Mouse (Mus musculus) forebrain, embryonic 14.5 days (tissue): ENCODE results near the gene Cemip. TPM values are rescaled to one million over a fixed set of nuclear protein-coding genes. Genes with fewer than 3 reads are reported as not detected.
A peak's percentile ranks its signal among the peaks of the same experiment; 100 is the strongest.

Experiments
- ATAC-seq: fragments of 200-750 bp; cut with Nextera tagmentation; 2 replicates; pipeline ENCODE4 v1.8.0; 2017; ENCODE audit warnings: mild to moderate bottlenecking, moderate library complexity
- DNase-seq: peaks from one replicate; pipeline ENCODE4 v3.0.0-alpha.2; 2015; ENCODE audit warnings: low spot score
- H3K27ac ChIP-seq: fragments of 300-500 bp; sonication (generic); 2 replicates; pipeline ENCODE4 v1.5.1; 2014; ENCODE audit warnings: low read depth, mild to moderate bottlenecking, control low read depth, low read length, moderate library complexity
- H3K27me3 ChIP-seq: fragments of 300-500 bp; sonication (generic); replicated peaks from 2 replicates; pipeline ENCODE4 v1.6.1; 2014; ENCODE audit warnings: low read length, control low read depth, mixed read lengths; ENCODE audit not compliant: control insufficient read depth, insufficient read depth
- H3K36me3 ChIP-seq: fragments of 300-500 bp; sonication (generic); 2 replicates; pipeline ENCODE4 v1.6.1; 2014; ENCODE audit warnings: low read length, control low read depth; ENCODE audit not compliant: control insufficient read depth, insufficient read depth
- H3K4me1 ChIP-seq: fragments of 300-500 bp; sonication (generic); 2 replicates; pipeline ENCODE4 v1.6.1; 2014; ENCODE audit warnings: antibody characterized with exemption, low read length, control low read depth; ENCODE audit not compliant: control insufficient read depth, insufficient read depth
- H3K4me2 ChIP-seq: fragments of 300-500 bp; sonication (generic); 2 replicates; pipeline ENCODE4 v1.6.1; 2014; ENCODE audit warnings: mild to moderate bottlenecking, control low read depth, low read length
- H3K4me3 ChIP-seq: fragments of 300-500 bp; sonication (generic); 2 replicates; pipeline ENCODE4 v1.5.1; 2014; ENCODE audit warnings: low read depth, low read length, control low read depth
- H3K9ac ChIP-seq: fragments of 300-500 bp; sonication (generic); 2 replicates; pipeline ENCODE4 v1.6.1; 2014; ENCODE audit warnings: mild to moderate bottlenecking, low read length, control low read depth, moderate library complexity
- H3K9me3 ChIP-seq: fragments of 300-500 bp; sonication (generic); replicated peaks from 2 replicates; pipeline ENCODE4 v1.6.1; 2016; ENCODE audit warnings: low read length, control low read depth, mixed read lengths; ENCODE audit not compliant: control insufficient read depth
- WGBS: fragments of 180-500 bp; shearing (Covaris S2); extraction: QIAGEN DNeasy Blood & Tissue Kit; methylation state at CpG from one replicate; pipeline ENCODE4 v1.1.7; 2014; 5-methylcytosine and 5-hydroxymethylcytosine counted together
- polyA plus RNA-seq: library from polyadenylated mRNA; unstranded; fragments of >200 nt; fragmentation: Nextera tagmentation; extraction: Ambion mirVana; gene quantifications from 2 replicates; pipeline ENCODE4 v1.2.1, GENCODE M21; 2014

The Cemip gene
- polyA plus RNA-seq, 1 experiment from 2014 or later: 0.42 TPM

GRCm38 (mm10) chr7:83883276-83884020 lies 202.9 kb downstream of the Cemip start:
- Histone ChIP-seq H3K27me3 (no peaks in the 10 kb centered on the region), H3K4me2 (peak overlapping the region; percentile 87), H3K27ac (peak overlapping the region; percentile 89), H3K4me1 (peaks cover 27% of the 10 kb centered on the region), H3K9ac (peak overlapping the region; percentile 87), H3K36me3 (0 out of 2 replicates have a peak, but pooled peaks cover 4% of the 10 kb centered on the region), H3K4me3 (peak overlapping the region; percentile 57), H3K9me3 (no peaks in the 10 kb centered on the region)
- peak; percentile 72 for ATAC-seq
- peak; percentile 64 for DNase-seq
- WGBS: under 1% methylated on average over 80 of the region's 91 CpGs

Other genes with a start within 250 kb of the Cemip start
- gene Tlnrd1, start 202.2 kb downstream of the Cemip start, polyA plus RNA-seq: 7.3 and 7.6 TPM in 2 replicates
- 56.2 and 62.8 TPM in 2 replicates for gene Mesd, start 202.0 kb downstream of the Cemip start, polyA plus RNA-seq
- gene Abhd17c, start 65.4 kb upstream of the Cemip start, polyA plus RNA-seq: 20.7 and 20.9 TPM in 2 replicates